Mouse (Mus musculus): ENCODE results near the gene Sec1.

The Sec1 gene

DNA sequence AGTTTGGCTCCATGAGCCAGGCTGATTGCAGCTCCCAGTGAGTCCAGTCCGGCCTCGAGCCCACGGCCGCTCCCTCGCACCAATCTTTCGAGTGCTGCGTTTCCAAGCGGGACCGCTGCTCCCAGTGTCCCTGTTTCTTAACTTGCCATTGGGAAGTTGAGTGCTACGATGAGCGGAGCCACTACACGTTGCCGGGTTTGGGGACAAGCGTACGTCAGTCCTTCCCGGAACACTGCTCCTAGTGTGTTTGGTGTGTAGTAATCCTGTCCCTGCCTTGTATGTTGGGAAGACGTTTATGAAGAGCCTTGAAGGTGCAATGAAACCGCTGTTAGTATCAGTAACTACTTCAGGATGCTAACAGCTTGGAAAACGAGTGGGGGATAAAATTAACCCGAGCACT lies 24.1 kb upstream of the Sec1 start:
- intact Hi-C loops (cut with DNase I): no loop called here

DNA sequence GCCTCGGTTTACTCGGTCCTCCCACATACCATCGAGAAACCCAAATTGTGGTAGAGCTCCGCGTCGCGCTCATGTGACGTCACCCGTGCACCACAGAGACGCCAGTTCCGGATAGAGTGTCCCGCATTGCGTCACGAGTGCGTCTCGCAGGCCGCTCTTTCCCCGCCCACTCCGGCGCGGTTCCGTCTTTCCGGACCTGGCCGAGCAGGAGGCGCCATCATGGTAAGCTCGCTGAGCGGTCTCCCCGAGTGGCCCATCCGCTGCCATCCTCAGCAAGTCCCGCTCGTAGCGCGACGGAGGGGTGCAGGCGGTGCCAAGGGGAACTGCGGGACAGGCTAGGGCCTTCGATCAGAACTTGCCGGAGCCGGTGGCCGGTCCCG lies 23.7 kb upstream of the Sec1 start, which contains the start of gene Sphk2:
TSS of gene Sphk2 (minus strand) at position 85 of the 380 bp plus-strand sequence.
- intact Hi-C loops (cut with DNase I): no loop called here

DNA sequence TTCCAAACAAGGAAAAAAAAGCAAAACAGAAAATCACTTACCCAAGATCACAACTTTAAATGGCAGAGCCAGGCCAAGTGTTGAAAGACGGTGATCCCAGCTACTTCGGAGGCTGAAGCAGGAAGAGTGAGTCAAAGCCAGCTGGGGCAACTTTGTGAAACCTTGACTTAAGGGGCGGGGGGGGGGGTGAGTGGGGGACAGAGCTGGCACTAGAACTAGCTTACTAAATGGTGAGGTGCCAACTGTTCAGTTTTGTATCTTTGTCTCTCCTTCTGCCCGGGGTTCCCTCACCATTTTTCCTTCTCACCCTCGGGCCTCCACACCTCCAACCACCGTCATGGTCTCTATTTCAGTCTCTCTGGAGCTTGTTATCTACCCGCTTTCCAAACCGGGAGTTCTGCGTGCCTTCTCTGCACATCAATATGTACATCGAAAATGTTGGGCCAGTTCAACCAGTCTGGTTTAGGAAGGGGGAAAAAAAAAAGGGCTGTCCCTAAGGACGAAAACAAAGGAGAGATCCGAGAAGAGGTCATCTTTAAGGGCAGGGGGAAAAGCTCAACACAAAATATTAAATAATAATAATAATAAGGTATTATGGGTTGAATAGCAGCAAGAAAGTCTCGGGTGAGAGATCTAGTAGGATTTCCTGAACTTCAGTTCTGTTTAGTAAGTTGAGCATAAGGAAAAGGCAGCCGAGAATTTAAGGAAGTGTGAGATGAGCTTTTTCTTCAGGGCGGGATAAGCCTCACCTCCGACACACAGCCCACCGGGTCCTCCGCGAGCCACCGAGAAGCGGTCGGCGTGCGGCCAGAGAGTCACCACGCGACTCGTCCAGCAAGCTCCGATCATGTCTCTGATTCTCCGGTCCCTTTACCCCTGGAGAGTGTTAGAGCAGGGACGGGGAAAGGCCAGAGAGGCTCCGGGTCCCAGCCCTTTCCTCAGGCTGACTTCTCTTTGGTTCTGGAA lies 23.0 kb upstream of the Sec1 start:
- intact Hi-C loops (cut with DNase I): no loop called here

DNA sequence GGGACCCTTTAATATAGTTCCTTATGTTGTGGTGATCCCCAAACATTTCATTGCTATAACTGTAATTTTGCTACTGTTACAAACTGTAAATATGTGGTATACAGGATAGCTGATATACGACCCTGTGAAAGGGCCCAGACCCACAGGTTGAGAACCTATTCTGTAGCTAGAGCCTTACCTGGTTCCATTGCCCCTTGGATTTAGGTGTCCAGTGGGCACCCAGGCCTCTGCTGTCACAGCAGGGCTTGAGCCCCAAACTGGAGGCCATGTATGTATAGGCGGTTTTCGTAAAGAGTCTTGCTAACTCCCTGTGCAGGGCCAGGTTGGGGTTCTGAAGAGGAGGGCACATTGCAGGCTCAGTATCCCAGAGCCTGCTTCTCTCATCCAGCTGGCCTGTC lies 22.3 kb upstream of the Sec1 start:
- intact Hi-C loops (cut with DNase I): no loop called here

DNA sequence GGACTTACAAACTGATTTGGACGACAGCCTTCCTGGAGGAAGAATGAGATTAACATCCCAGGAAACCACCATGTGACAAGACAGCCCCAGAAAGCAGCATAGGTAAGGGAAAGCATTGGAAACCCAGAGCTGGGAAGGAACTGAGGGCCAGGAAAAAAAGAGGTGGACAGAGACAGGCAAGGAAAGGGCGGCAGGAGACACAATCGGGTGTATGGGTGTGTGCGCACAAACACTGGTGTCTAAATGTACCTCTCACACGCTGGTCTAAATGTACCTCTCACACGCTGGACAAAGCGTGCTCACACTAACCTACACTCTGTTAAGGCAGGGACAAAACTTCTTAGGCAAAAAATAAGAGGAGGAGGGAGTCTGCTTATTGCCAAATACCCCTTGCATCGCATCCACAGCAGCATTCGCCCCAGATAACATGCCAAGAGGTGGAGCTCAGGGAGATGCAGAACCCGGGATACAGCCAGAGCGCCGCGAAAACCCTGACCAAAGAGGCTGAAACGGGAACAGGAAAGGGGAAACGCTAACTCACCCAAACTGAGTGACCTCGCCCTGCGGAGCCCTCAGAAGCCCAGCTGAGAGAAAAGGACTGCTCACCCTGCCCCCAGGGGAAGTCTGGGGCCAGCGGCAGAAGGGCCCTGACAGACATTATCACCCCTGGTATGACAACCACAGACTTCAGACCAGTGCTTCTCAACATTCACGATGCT lies 21.7 kb upstream of the Sec1 start:
- intact Hi-C loops (cut with DNase I): no loop called here

DNA sequence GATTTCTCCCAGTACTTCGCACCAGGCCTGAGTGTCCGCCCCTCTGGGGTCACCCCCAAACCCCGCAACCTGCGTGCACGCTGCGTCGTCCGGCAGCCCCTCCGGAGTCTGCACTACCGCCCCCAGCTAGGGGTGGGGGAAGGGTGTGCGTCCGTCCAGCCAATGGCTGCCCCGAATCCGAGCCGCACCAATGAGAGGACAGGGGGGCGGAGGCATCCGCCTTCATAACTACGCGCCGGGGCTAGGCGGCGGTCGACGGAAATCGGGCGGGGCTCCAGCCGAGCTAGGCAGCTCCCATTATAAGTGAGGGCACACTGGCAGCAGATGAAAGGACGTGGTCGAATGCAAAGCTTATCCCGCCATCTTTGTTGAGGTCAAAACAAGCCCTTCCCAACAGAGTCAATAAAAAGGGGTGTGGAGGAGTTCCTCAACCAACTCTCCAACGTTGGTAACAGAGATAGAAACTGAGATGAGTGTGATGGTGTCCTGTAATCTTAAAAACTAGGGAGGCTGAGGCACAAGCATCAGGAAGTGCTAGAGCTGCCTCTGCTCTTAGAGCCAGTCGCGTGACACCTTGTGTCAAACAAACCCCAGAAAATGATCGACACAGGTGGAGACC lies 21.0 kb upstream of the Sec1 start, which contains the start of gene Rpl18:
TSS of gene Rpl18 (plus strand) at position 368 of the 619 bp plus-strand sequence.
- intact Hi-C loops (cut with DNase I): no loop called here

DNA sequence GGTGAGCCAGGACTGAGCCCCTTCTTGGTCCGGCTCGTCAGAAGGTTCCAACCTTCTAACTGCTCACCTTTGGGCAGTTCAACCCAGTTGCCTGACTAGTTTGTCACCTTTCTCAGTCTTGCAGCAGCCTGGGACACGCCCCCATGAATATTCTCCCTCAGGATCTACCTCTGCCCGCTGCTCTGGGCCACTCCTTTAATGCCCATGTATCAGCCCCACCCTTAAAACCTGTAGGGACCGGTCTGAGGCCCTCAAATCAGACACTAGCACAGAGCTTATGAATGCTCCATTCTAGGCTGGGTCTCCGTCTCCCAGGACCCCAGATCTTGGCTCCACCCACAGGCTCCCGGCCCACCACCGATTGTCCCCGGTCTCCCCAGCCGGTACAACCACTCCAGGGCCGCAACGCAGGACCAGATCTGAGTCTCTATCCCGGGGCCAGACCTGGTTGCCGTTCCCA lies 20.5 kb upstream of the Sec1 start:
- intact Hi-C loops (cut with DNase I): no loop called here

DNA sequence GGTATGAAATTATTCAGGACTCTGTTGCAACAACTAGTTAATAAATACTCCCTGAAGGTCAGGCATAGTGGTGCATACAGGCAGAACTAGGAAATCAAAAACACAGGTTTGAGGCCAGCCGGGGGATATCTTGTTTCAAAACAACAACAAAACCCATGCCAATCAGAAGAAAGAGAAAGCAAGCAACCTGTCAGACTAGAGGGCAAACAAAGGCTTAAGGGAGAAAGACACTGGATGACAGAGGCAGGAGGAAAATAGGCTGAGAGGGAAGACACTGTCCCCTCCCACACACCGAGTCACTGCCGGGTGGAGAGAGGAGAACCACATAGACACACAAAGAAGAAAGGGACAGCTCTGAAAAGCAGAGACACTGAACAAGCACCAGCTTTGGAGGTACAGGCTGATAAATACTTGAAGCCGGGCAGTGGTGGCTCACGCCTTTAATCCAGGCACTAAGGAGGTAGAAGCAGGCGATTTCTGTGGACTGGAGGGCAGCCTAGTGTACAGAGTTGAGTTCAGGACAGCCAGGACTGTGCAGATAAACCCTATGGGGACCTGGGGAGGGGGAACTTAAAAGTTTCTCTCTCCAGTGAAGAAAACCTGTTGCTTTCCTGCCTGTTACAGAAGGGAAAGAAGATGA lies 19.8 kb upstream of the Sec1 start:
- intact Hi-C loops (cut with DNase I): no loop called here

DNA sequence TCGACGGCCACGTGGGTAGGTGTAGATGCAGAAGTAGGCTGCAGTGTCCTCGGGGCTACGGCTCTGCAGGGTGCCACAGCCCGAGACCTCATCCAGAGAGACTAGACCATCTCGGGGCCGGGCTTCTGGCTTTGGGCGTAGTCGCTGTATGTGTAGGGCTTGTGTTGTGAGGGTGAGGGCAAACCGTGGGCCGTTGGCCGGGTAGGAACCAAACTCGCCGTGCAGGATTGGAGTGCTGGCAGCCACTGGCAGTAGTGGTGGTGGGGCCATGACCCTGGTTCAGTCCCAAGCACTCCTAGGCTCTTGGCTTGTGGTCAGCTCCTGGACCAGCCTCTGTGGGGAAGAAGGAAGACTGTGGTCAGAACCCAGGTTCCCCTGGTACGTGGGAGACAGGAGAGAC lies 19.2 kb upstream of the Sec1 start:
- intact Hi-C loops (cut with DNase I): no loop called here

DNA sequence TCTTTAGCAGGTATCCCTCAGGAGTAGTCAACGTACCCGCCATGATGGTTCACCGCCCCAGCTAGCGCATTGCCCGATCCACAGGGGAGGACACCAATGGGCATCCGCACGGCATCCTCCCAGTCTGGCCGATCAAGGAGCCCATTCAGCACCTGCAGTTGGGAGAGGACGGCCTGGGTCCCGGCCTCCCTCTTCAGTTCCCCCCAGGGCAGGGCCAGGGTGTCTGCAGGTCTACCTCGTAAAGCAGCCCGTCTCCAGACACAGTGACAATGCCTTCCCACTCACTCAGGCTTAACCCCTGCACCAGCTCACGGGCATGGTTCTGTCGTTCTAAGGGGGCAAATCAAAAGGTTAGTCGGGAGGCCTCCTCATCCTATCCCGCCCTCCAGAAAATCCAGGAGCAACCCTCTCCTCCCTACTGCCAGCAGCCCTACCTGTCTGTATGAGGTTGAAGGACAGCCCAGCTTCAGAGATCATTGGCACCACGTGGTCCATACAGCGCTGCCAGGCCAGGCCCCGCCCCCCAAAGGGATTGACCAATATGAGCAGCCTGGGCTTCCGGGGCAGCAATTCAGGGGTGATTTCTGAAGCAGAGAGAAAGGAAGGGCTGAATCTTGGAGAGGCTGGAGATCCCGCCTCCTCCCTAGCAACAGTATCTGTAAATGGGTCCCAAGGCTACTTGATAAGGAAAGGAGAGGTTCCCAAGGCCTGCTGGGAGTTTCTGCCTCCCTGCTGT lies 18.0 kb upstream of the Sec1 start:
- intact Hi-C loops (cut with DNase I): no loop called here

DNA sequence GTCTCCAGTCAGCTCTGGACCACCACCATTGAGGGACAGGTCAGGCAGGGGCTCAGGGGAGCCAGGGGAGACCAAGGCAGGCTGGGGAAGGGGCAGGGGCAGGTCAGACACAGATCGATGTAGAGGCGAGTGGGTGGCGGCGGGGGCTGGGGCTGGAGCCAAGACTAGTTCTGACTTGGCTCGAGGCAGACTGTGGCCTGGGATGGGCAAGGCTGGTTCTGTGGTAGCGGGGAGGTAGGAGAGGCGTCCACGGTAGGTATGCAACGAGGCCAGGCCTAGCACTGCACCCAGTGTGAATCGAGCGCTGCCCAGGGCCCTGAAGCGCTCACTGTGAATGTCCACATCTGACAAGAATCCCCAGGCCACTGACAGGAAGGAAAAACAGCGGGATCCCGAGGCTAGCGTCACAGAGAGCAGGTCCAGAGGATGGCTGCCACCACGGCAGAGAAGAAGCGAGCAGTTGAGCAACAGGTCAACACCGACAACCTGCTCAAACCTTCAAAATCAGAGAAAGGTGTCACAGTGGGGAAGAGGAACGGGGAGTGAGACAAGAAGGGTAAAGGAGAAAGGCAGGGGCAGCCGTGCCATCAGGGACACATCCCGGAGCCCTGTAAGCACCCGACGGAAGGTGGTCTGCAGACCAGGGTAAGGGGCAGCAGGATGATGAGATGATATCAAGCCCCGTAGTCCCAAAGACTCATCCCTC lies 17.3 kb upstream of the Sec1 start:
- intact Hi-C loops (cut with DNase I): no loop called here

DNA sequence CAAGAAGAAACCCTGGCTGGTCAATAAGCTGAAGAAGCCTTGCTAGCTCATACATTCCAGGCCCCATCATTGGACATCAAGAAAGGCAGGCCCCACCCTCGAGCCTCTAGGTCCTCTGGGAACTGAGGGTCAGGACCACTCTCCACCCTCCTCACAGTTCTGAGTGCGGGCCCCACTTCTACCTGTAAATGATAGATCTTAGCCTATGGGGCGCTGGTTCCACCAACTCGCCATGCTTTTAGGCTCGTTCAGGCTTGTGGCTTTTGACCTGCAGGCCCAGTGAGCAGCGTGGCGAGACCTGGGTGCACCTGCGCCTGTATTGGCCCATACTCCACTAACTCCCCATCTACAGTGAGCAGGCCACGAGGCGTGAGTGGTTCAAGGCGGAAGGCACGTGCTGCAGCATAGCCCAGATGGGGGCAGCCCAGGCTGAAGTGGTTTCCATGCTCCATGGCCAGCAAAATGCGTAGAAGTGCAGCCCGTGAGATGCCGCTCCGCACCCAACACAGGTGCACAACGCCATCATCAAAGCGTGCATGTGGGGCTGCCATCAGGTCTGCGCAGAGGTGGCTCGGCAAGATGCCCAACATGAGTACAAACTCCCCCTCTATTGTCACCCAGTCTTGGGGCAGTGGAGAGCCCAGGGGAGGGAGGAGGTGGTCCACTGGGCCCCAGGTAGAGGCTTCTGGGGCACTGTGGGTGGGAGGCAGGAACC lies 16.4 kb upstream of the Sec1 start:
- intact Hi-C loops (cut with DNase I): no loop called here

DNA sequence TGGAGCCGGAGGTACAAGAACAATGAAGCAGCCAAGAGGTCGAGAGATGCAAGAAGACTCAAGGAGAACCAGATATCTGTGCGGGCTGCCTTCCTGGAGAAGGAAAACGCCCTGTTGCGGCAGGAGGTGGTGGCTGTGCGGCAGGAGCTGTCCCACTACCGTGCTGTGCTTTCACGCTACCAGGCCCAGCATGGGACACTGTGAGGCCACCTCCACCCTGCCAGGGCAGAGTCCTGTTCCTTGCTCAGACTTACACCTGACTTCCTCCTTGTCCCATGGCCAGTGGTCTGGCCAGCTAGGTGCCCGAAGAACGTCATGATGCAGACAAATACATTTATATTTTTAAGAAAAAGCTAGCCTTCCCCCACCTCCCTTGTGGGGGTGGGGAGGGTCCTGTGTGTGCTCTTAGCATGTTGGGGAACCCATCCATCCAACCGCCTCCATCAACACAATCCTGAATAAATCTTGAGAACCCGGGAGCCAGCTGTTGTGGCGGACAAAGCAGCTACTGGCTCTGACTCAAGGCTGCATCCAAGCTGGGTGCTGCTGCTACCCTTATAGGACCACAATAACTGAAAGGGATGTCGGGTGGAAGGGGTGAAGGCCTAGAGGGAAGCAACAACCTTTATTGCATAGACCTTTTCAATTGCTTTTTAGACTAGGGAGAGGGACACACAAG lies 15.6 kb upstream of the Sec1 start:
- intact Hi-C loops (cut with DNase I): no loop called here

DNA sequence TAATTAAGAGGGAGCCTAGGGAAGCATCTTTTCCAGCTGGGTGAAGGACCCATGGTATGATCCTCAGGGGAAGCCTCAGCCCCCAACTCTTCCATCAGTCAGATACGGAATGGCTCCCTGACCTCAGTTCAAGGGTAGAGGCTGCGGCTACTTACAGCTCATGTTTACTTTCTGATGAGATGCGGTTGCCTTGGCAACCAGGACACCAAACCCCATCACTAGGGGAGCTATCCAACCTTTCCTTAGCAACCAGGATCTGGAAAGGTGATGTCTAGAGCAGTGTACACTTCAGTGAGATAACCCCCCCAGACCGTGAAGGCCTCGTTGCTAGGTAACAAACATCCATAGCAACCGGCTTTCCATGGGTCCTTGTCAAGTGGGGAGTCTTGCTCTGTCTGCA lies 14.8 kb upstream of the Sec1 start:
- intact Hi-C loops (cut with DNase I): no loop called here

DNA sequence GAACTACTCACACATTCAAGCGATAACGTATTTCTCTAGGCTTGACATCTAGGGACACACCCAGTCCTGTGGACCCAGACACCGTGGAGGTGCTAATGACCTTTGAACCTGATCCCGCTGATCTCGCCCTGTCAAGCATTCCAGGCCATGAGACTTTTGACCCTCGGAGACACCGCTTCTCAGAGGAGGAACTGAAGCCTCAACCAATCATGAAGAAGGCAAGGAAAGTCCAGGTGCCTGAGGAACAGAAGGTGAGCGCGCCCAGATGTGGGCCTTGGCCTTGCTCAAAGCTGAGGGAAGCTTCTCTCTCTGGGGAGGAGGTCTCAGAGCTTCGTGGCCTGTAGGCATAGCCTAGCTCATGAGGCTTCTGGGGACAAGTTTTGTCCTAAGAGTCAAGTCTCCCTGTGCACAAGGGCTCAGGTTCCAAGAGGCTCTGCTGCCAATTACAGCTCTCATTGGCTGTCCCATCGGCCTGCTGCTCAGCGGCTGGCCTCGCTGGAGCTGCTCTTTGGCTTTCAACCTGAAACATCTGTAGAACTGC lies 14.1 kb upstream of the Sec1 start:
- intact Hi-C loops (cut with DNase I): no loop called here

DNA sequence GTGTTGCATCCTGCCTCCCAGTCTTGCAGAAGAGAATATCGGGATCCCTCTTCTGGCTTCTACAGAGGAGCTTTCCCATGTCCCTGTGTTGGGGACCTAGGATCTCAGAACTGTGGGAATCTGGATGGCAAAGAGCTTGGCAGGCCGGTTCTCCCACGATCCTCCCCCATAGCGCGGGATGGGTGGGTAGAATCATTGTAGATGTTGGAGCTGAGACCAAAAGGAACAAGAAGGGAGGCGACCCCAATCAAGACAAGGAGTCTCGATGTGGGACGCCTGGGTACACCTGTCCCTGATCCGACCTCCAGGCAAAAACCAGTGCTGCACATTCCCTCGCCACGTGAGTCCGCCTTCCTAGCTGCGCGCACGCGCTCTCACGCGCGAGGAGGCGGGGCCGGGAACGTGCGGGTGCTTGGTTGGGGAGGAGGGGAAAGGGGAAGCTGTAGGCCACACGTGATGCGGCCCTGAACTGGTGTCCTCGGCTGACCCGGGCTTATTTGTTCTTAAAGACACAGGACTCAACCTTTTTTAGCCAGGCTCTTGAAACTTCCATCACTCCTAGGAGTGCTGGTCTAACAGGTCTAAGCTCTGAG lies 13.3 kb upstream of the Sec1 start:
- intact Hi-C loops (cut with DNase I): no loop called here

DNA sequence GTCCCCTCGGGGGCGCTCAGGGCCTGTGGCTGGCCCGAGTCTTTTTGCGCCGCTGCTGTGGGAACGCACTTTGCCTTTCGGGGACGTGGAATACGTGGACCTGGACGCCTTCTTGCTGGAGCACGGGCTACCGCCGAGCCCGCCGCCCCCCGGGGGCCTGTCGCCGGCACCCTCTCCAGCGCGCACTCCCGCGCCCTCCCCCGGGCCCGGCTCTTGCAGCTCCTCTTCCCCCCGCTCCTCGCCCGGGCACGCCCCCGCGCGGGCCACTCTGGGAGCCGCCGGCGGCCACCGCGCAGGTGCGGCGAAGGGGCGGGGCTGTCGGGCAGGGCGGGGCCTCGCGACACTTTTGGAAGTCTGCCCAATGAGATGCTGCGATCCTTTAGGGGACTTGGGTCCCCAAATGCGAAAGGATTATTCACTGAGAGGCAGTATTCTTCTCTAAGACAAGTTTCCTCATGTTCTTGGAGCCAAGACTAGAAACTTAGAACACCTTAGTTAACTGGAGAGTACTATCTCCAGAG lies 12.6 kb upstream of the Sec1 start:
- intact Hi-C loops (cut with DNase I): no loop called here

DNA sequence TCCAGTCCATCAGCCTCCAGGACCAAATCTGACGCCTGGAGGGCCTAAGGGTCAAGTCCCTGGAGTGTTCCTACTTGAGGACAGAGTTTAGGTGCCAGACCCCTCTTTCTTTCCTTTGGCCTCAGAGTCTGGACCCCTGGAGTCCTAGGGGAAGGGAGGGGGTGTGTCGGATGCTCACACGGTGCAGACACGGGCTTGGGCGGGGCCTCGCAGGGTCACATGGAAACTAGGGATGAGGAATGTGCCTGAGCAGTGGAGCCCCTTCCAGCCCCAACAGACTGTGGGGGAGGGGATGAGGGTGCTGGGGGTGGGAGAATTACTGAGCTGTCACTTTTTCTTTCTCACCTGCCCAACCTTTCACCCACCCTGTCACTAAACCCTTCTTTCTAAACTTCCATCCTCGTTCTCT lies 11.7 kb upstream of the Sec1 start:
- intact Hi-C loops (cut with DNase I): no loop called here
